Mouse (Mus musculus): ENCODE measurements around the gene Tmed1. TPM values are rescaled to one million over a fixed set of nuclear protein-coding genes. Genes with fewer than 3 reads are reported as not detected.
"Not testable (repeated sequence)": the region's sequence is repeated elsewhere in the genome, so short reads cannot be mapped to it uniquely, and the experiment has no call there.

The Tmed1 gene
- total RNA-seq (2021) = 10 to 100 TPM; 45.3 to 45.4 TPM

- intact Hi-C loops (cut with DNase I) = no loop called here
Observed at GRCm38 (mm10) chr9:21509772-21510688, at the start of gene Tmed1. TSS of gene Tmed1 (minus strand) at chr9:21510252.

GRCm38 (mm10) chr9:21559151-21559550 lies 49.1 kb upstream of the Tmed1 start:
- intact Hi-C loops (cut with DNase I) = no loop called here
- no peak for DNase-seq (ENCODE audit: low spot score)

More at GRCm38 (mm10) chr9:21509772-21510688, at the start of gene Tmed1:
- peak; percentile 92 for DNase-seq (ENCODE audit: low spot score)

- intact Hi-C loops (cut with DNase I) = no loop called here
- no peak for DNase-seq (ENCODE audit: low spot score)
Observed at GRCm38 (mm10) chr9:21558366-21558765, 48.3 kb upstream of the Tmed1 start.

- intact Hi-C loops (cut with DNase I) = no loop called here
- no peak for DNase-seq (ENCODE audit: low spot score)
Observed at GRCm38 (mm10) chr9:21557556-21557955, 47.5 kb upstream of the Tmed1 start.

- DNase-seq (ENCODE audit: low spot score) = no peak
- intact Hi-C loops (cut with DNase I) = no loop called here
Observed at GRCm38 (mm10) chr9:21556996-21557395, 46.9 kb upstream of the Tmed1 start.

GRCm38 (mm10) chr9:21555198-21555742 lies 45.2 kb upstream of the Tmed1 start:
- no peak for DNase-seq (ENCODE audit: low spot score)
- intact Hi-C loops (cut with DNase I) = no loop called here

- intact Hi-C loops (cut with DNase I) = no loop called here
- DNase-seq (ENCODE audit: low spot score) = no peak
Observed at GRCm38 (mm10) chr9:21553607-21554273, 43.7 kb upstream of the Tmed1 start.

- intact Hi-C loops (cut with DNase I) = no loop called here
- DNase-seq (ENCODE audit: low spot score) = no peak
Observed at GRCm38 (mm10) chr9:21551049-21551448, 41.0 kb upstream of the Tmed1 start.

GRCm38 (mm10) chr9:21547075-21547941 lies 37.3 kb upstream of the Tmed1 start:
- intact Hi-C loops (cut with DNase I) = loop anchor here (5.0 kb wide), 1 partner anchor 45 kb away; the partner anchor contains the start of genes Timm29 and Yipf2
- peak; percentile 43 for DNase-seq (ENCODE audit: low spot score)

GRCm38 (mm10) chr9:21546789-21547074 lies 36.7 kb upstream of the Tmed1 start, which contains the start of gene Carm1:
TSS of gene Carm1 (plus strand) at chr9:21546894.
- intact Hi-C loops (cut with DNase I) = loop anchor here (5.0 kb wide), 1 partner anchor 46 kb away; the partner anchor contains the start of genes Timm29 and Yipf2

GRCm38 (mm10) chr9:21545916-21546788 lies 36.1 kb upstream of the Tmed1 start:
- intact Hi-C loops (cut with DNase I) = loop anchor here (2.0 to 5.0 kb wide), 2 partner anchors 33 to 46 kb away; partner anchors contain the start of genes Timm29 and Yipf2
- DNase-seq (ENCODE audit: low spot score) = peak; percentile 99

More at GRCm38 (mm10) chr9:21546789-21547074, 36.7 kb upstream of the Tmed1 start, which contains the start of gene Carm1:
- DNase-seq (ENCODE audit: low spot score) = no peak

- intact Hi-C loops (cut with DNase I) = loop anchor here (2.0 to 5.0 kb wide), 2 partner anchors 33 to 47 kb away; partner anchors contain the start of genes Timm29 and Yipf2
- DNase-seq (ENCODE audit: low spot score) = no peak
Observed at GRCm38 (mm10) chr9:21545351-21545915, 35.4 kb upstream of the Tmed1 start.

GRCm38 (mm10) chr9:21542001-21542400 lies 31.9 kb upstream of the Tmed1 start:
- intact Hi-C loops (cut with DNase I); DNase-seq (ENCODE audit: low spot score): not testable (repeated sequence)

- intact Hi-C loops (cut with DNase I) = no loop called here
- DNase-seq (ENCODE audit: low spot score) = no peak
Observed at GRCm38 (mm10) chr9:21539981-21540753, 30.1 kb upstream of the Tmed1 start.

GRCm38 (mm10) chr9:21537009-21537408 lies 27.0 kb upstream of the Tmed1 start:
- intact Hi-C loops (cut with DNase I) = no loop called here
- no peak for DNase-seq (ENCODE audit: low spot score)

GRCm38 (mm10) chr9:21536501-21536900 lies 26.4 kb upstream of the Tmed1 start:
- DNase-seq (ENCODE audit: low spot score) = no peak
- intact Hi-C loops (cut with DNase I) = no loop called here

- no peak for DNase-seq (ENCODE audit: low spot score)
- intact Hi-C loops (cut with DNase I) = no loop called here
Observed at GRCm38 (mm10) chr9:21527917-21528324, 17.9 kb upstream of the Tmed1 start.
